Mouse (Mus musculus): Measurements from ENCODE around the gene Anapc10. TPM values are rescaled to one million over a fixed set of nuclear protein-coding genes. Genes with fewer than 3 reads are reported as not detected.
"Not testable (repeated sequence)": the region's sequence is repeated elsewhere in the genome, so short reads cannot be mapped to it uniquely, and the experiment has no call there.

Gene Anapc10
- total RNA-seq, 1 experiment, result 16.5 TPM

GRCm38 (mm10) chr8:79734304-79734703 is 22.7 kb downstream of the Anapc10 start:
- Histone ChIP-seq H3K36me3 (ENCODE audit: control insufficient read depth, insufficient read depth, low read length, poor library complexity, severe bottlenecking) (peaks cover 2% of the 10 kb centered on the region; the same call in 1 of the 2 replicates), H3K9ac (ENCODE audit: insufficient read depth, low read depth, low read length, poor library complexity, severe bottlenecking) (no peak overlapping the region), H3K27ac (ENCODE audit: insufficient read depth, low read depth, low read length, poor library complexity, severe bottlenecking) (no peak overlapping the region), H3K9me3 (ENCODE audit: control insufficient read depth, insufficient read depth, low read depth, low read length) (no peaks in the 10 kb centered on the region), H3K4me1 (ENCODE audit: control insufficient read depth in 2 of 2, insufficient read depth in 2 of 2, low read length in 2 of 2, poor library complexity in 1 of 2) (no peaks in the 10 kb centered on the region), H3K4me3 (ENCODE audit: insufficient read depth in 1 of 2, low read depth in 1 of 2, low read length in 2 of 2, poor library complexity in 1 of 2, severe bottlenecking in 1 of 2) (no peak overlapping the region)
- in situ Hi-C loops (cut with MboI; ENCODE audit: low sequenced_read_pairs in 2 of 2, unreplicated experiment in 2 of 2), result loop anchor here in 1 of 2 experiments (10.0 kb wide), 1 partner anchor 750 kb away; no protein-coding TSS in a partner anchor
- DNase-seq (ENCODE audit: low read depth, low spot score), result peak; percentile 55
- TF ChIP-seq ZNF384 (IDR thresholded peaks at IDR 0.05; ENCODE audit: low read depth, low read length), result no peak
- TF ChIP-seq ZC3H11A (IDR thresholded peaks at IDR 0.05; ENCODE audit: borderline replicate concordance, low read depth, low read length), result peak; percentile 90

GRCm38 (mm10) chr8:79748171-79748570 is 36.6 kb downstream of the Anapc10 start:
- TF ChIP-seq CHD2 (IDR thresholded peaks at IDR 0.05; ENCODE audit: low read depth, low read length), result no peak
- no peak for TF ChIP-seq ZC3H11A (IDR thresholded peaks at IDR 0.05; ENCODE audit: borderline replicate concordance, low read depth, low read length)
- TF ChIP-seq HCFC1 (IDR thresholded peaks at IDR 0.05; ENCODE audit: borderline replicate concordance, insufficient read depth, low read length), result no peak
- TF ChIP-seq MAFK (IDR thresholded peaks at IDR 0.05; ENCODE audit: insufficient read depth, low read depth, low read length), result no peak
- no peak for TF ChIP-seq ZNF384 (IDR thresholded peaks at IDR 0.05; ENCODE audit: low read depth, low read length)
- Histone ChIP-seq H3K4me1 (ENCODE audit: control insufficient read depth in 2 of 2, insufficient read depth in 2 of 2, low read length in 2 of 2, poor library complexity in 1 of 2) (no peaks in the 10 kb centered on the region), H3K27ac (ENCODE audit: insufficient read depth, low read depth, low read length, poor library complexity, severe bottlenecking) (no peak overlapping the region), H3K9me3 (ENCODE audit: control insufficient read depth, insufficient read depth, low read depth, low read length) (no peaks in the 10 kb centered on the region), H3K9ac (ENCODE audit: insufficient read depth, low read depth, low read length, poor library complexity, severe bottlenecking) (no peak overlapping the region), H3K4me3 (ENCODE audit: insufficient read depth in 1 of 2, low read depth in 1 of 2, low read length in 2 of 2, poor library complexity in 1 of 2, severe bottlenecking in 1 of 2) (no peak overlapping the region), H3K36me3 (ENCODE audit: control insufficient read depth, insufficient read depth, low read length, poor library complexity, severe bottlenecking) (no peaks in the 10 kb centered on the region; the same call in 1 of the 2 replicates)
- DNase-seq (ENCODE audit: low read depth, low spot score), result no peak
- in situ Hi-C loops (cut with MboI; ENCODE audit: low sequenced_read_pairs in 2 of 2, unreplicated experiment in 2 of 2), result no loop called here

DNA sequence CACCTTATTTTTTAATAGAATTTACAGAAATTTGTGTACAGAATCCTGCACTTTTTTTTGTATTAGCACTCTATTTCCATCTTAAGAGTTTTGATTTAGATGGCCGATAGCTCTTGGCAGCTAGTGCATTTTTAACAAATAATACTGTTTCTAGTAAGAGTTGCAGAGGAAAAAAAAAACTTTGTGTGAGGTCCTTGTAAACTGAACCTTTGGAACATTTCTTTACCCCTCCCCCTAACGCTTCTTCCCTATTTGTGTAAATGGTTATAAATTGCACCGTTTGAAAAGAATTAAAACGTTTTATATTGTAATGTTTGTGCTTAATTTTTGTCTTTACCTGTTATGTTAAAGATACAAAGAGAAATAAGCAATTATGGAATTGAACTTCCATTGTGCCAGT is 37.0 kb downstream of the Anapc10 start:
- DNase-seq (ENCODE audit: low read depth, low spot score), result no peak
- no peak for TF ChIP-seq CHD2 (IDR thresholded peaks at IDR 0.05; ENCODE audit: low read depth, low read length)
- TF ChIP-seq HCFC1 (IDR thresholded peaks at IDR 0.05; ENCODE audit: borderline replicate concordance, insufficient read depth, low read length), result no peak
- TF ChIP-seq MAFK (IDR thresholded peaks at IDR 0.05; ENCODE audit: insufficient read depth, low read depth, low read length), result no peak
- TF ChIP-seq ZC3H11A (IDR thresholded peaks at IDR 0.05; ENCODE audit: borderline replicate concordance, low read depth, low read length), result no peak
- no peak for TF ChIP-seq ZNF384 (IDR thresholded peaks at IDR 0.05; ENCODE audit: low read depth, low read length)
- H3K4me1 ChIP-seq (ENCODE audit: control insufficient read depth in 2 of 2, insufficient read depth in 2 of 2, low read length in 2 of 2, poor library complexity in 1 of 2), result no peaks in the 10 kb centered on the region
- H3K27ac ChIP-seq (ENCODE audit: insufficient read depth, low read depth, low read length, poor library complexity, severe bottlenecking), result no peak overlapping the region
- H3K36me3 ChIP-seq (ENCODE audit: control insufficient read depth, insufficient read depth, low read length, poor library complexity, severe bottlenecking), result no peaks in the 10 kb centered on the region; the same call in 1 of the 2 replicates
- no peak overlapping the region for H3K9ac ChIP-seq (ENCODE audit: insufficient read depth, low read depth, low read length, poor library complexity, severe bottlenecking)
- H3K4me3 ChIP-seq (ENCODE audit: insufficient read depth in 1 of 2, low read depth in 1 of 2, low read length in 2 of 2, poor library complexity in 1 of 2, severe bottlenecking in 1 of 2), result no peak overlapping the region
- no peaks in the 10 kb centered on the region for H3K9me3 ChIP-seq (ENCODE audit: control insufficient read depth, insufficient read depth, low read depth, low read length)
- in situ Hi-C loops (cut with MboI; ENCODE audit: low sequenced_read_pairs in 2 of 2, unreplicated experiment in 2 of 2), result no loop called here

DNA sequence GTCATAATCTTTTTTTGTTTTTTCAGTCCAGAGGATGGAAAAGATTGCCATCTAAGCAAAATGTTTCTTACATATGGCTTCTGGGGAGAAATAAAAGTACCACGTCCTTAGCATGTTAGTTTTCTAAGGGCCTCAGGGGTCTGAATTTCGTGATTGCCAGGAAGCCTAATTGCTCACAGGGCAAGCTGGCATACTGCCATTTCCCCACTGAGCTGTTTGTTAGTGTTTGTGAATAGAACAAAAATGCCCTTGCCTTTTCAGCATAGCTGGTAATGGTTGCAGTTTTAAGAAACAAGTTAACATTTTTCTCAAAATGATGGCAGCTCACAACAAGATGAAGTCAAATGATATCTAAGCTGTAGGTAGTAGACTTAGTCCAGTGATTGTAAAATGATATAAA is 38.7 kb downstream of the Anapc10 start:
- Histone ChIP-seq H3K4me3 (ENCODE audit: insufficient read depth in 1 of 2, low read depth in 1 of 2, low read length in 2 of 2, poor library complexity in 1 of 2, severe bottlenecking in 1 of 2) (no peak overlapping the region), H3K36me3 (ENCODE audit: control insufficient read depth, insufficient read depth, low read length, poor library complexity, severe bottlenecking) (no peaks in the 10 kb centered on the region; the same call in 1 of the 2 replicates), H3K9me3 (ENCODE audit: control insufficient read depth, insufficient read depth, low read depth, low read length) (no peaks in the 10 kb centered on the region), H3K27ac (ENCODE audit: insufficient read depth, low read depth, low read length, poor library complexity, severe bottlenecking) (no peak overlapping the region), H3K4me1 (ENCODE audit: control insufficient read depth in 2 of 2, insufficient read depth in 2 of 2, low read length in 2 of 2, poor library complexity in 1 of 2) (no peaks in the 10 kb centered on the region), H3K9ac (ENCODE audit: insufficient read depth, low read depth, low read length, poor library complexity, severe bottlenecking) (no peak overlapping the region)
- TF ChIP-seq HCFC1 (IDR thresholded peaks at IDR 0.05; ENCODE audit: borderline replicate concordance, insufficient read depth, low read length) (no peak), CHD2 (IDR thresholded peaks at IDR 0.05; ENCODE audit: low read depth, low read length) (no peak), ZNF384 (IDR thresholded peaks at IDR 0.05; ENCODE audit: low read depth, low read length) (no peak), MAFK (IDR thresholded peaks at IDR 0.05; ENCODE audit: insufficient read depth, low read depth, low read length) (no peak), ZC3H11A (IDR thresholded peaks at IDR 0.05; ENCODE audit: borderline replicate concordance, low read depth, low read length) (no peak)
- in situ Hi-C loops (cut with MboI; ENCODE audit: low sequenced_read_pairs in 2 of 2, unreplicated experiment in 2 of 2), result no loop called here
- no peak for DNase-seq (ENCODE audit: low read depth, low spot score)

DNA sequence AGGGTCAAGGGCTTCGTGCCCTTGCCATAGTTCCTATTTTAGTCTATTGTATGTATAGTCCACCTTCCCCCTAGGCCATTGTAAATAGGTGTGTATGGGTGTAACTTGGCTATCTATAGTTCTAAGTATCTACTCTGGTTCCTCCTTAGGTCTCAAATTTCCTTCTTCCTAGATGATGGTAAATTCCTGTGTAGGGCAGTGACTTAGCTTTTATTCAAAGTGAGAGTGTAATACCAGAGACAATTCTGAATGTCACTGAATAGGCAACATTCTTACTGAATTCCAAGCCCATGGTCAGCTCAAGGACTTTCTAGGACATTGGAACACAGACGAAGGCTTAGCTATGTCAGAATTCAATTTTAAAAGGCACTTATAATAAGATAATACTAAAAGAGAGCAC is 83.3 kb downstream of the Anapc10 start:
- in situ Hi-C loops (cut with MboI; ENCODE audit: low sequenced_read_pairs in 2 of 2, unreplicated experiment in 2 of 2), result not testable (repeated sequence)
- TF ChIP-seq MAFK (IDR thresholded peaks at IDR 0.05; ENCODE audit: insufficient read depth, low read depth, low read length), result peak; percentile 57; the same call in 1 of the 2 replicates

More for the DNA sequence above, 83.3 kb downstream of the Anapc10 start:
- H3K4me1 ChIP-seq (ENCODE audit: control insufficient read depth in 2 of 2, insufficient read depth in 2 of 2, low read length in 2 of 2, poor library complexity in 1 of 2), result peaks cover 6 to 11% of the 10 kb centered on the region in 2 experiments
- H3K36me3 ChIP-seq (ENCODE audit: control insufficient read depth, insufficient read depth, low read length, poor library complexity, severe bottlenecking); H3K4me3 ChIP-seq (ENCODE audit: insufficient read depth in 1 of 2, low read depth in 1 of 2, low read length in 2 of 2, poor library complexity in 1 of 2, severe bottlenecking in 1 of 2); H3K9me3 ChIP-seq (ENCODE audit: control insufficient read depth, insufficient read depth, low read depth, low read length); H3K9ac ChIP-seq (ENCODE audit: insufficient read depth, low read depth, low read length, poor library complexity, severe bottlenecking); DNase-seq (ENCODE audit: low read depth, low spot score): not testable (repeated sequence)
- H3K27ac ChIP-seq (ENCODE audit: insufficient read depth, low read depth, low read length, poor library complexity, severe bottlenecking), result peak overlapping the region; percentile 89; the same call in 1 of the 2 replicates

Data from ES-E14 (cell line).